Mouse (Mus musculus) liver, embryonic 15.5 days (tissue): ENCODE data around the gene Ap1b1. TPM values are rescaled to one million over a fixed set of nuclear protein-coding genes. Genes with fewer than 3 reads are reported as not detected.

ENCODE experiments used
- ATAC-seq: fragments of 200-750 bp; cut with Nextera tagmentation; 2 replicates; pipeline ENCODE4 v1.8.0; 2017; ENCODE audit warnings: moderate number of reproducible peaks, mild to moderate bottlenecking, moderate library complexity; ENCODE audit not compliant: insufficient read depth
- H3K27ac ChIP-seq: fragments of 300-500 bp; sonication (generic); replicated peaks from 2 replicates; pipeline ENCODE4 v1.5.1; 2015; ENCODE audit warnings: mild to moderate bottlenecking, inconsistent platforms
- H3K27me3 ChIP-seq: fragments of 300-500 bp; sonication (generic); 2 replicates; pipeline ENCODE4 v1.6.1; 2015; ENCODE audit warnings: mild to moderate bottlenecking, inconsistent platforms
- H3K36me3 ChIP-seq: fragments of 300-500 bp; sonication (generic); replicated peaks from 2 replicates; pipeline ENCODE4 v1.6.1; 2015; ENCODE audit warnings: moderate library complexity, mild to moderate bottlenecking, inconsistent platforms
- H3K4me1 ChIP-seq: fragments of 300-500 bp; sonication (generic); replicated peaks from 2 replicates; pipeline ENCODE4 v1.6.1; 2015; ENCODE audit warnings: inconsistent platforms
- H3K4me2 ChIP-seq: fragments of 300-500 bp; sonication (generic); 2 replicates; pipeline ENCODE4 v1.6.1; 2015; ENCODE audit warnings: moderate library complexity, mild to moderate bottlenecking, inconsistent platforms
- H3K4me3 ChIP-seq: fragments of 300-500 bp; sonication (generic); replicated peaks from 2 replicates; pipeline ENCODE4 v1.5.1; 2015; ENCODE audit warnings: mild to moderate bottlenecking, inconsistent platforms
- H3K9ac ChIP-seq: fragments of 300-500 bp; sonication (generic); 2 replicates; pipeline ENCODE4 v1.6.1; 2015; ENCODE audit warnings: moderate library complexity, mild to moderate bottlenecking, inconsistent platforms
- H3K9me3 ChIP-seq: fragments of 300-500 bp; sonication (generic); replicated peaks from 2 replicates; pipeline ENCODE4 v1.6.1; 2016; ENCODE audit warnings: inconsistent platforms
- WGBS: fragments of 180-500 bp; shearing (Covaris S2); methylation state at CpG from one replicate; pipeline ENCODE4 v1.1.7; 2015; ENCODE audit warnings: mixed read lengths; ENCODE audit not compliant: insufficient replicate concordance; 5-methylcytosine and 5-hydroxymethylcytosine counted together
- polyA plus RNA-seq: library from polyadenylated mRNA; unstranded; fragments of >200 nt; fragmentation: Nextera tagmentation; extraction: Ambion mirVana; gene quantifications from 2 replicates; pipeline ENCODE4 v1.2.1, GENCODE M21; 2015

Ap1b1 gene
- polyA plus RNA-seq, 1 experiment from 2014 or later, result 76.7 TPM

DNA sequence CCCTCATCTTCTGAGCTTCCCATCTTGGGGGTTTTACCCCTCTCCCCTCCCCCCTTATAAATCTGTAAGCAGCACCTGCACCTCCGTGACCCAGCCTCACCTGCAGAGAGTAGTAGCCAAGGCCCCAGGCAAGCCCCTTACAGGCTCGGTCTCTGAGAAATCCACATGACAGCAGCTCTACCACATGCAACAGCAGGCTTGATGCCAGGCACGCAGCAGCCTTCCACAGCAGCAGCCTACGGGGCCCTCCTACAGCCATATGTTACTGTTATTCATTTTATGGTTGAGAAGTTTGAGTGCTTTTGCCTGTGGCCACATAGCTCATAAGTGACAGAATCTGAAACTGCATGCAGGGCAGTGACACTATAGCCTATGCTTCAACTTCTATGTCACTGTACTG is 48.8 kb downstream of the Ap1b1 start:
- Histone ChIP-seq H3K9ac (no peak overlapping the region), H3K4me3 (no peak overlapping the region), H3K36me3 (peaks cover 100% of the 10 kb centered on the region), H3K4me1 (no peaks in the 10 kb centered on the region), H3K27me3 (no peaks in the 10 kb centered on the region), H3K9me3 (no peaks in the 10 kb centered on the region), H3K4me2 (no peak overlapping the region), H3K27ac (no peak overlapping the region)
- ATAC-seq, result no peak
- WGBS, result 84% methylated on average over 4 of the region's 4 CpGs

GRCm38 (mm10) chr11:5037146-5037854 is 50.7 kb downstream of the Ap1b1 start:
- no peak overlapping the region for H3K27ac ChIP-seq
- H3K9me3 ChIP-seq, result no peaks in the 10 kb centered on the region
- H3K4me3 ChIP-seq, result no peak overlapping the region
- H3K4me2 ChIP-seq, result no peak overlapping the region
- WGBS, result 83% methylated on average over 8 of the region's 8 CpGs
- H3K4me1 ChIP-seq, result no peaks in the 10 kb centered on the region
- ATAC-seq, result no peak
- no peaks in the 10 kb centered on the region for H3K27me3 ChIP-seq
- H3K36me3 ChIP-seq, result peaks cover 100% of the 10 kb centered on the region
- H3K9ac ChIP-seq, result no peak overlapping the region

- no peak overlapping the region for H3K27ac ChIP-seq
- H3K27me3 ChIP-seq, result no peaks in the 10 kb centered on the region
- no peaks in the 10 kb centered on the region for H3K4me1 ChIP-seq
- H3K9me3 ChIP-seq, result no peaks in the 10 kb centered on the region
- H3K36me3 ChIP-seq, result peaks cover 75% of the 10 kb centered on the region
- H3K4me3 ChIP-seq, result no peak overlapping the region
- WGBS, result 85% methylated on average over 5 of the region's 5 CpGs
- ATAC-seq, result no peak
- no peak overlapping the region for H3K9ac ChIP-seq
- H3K4me2 ChIP-seq, result no peak overlapping the region
Observed at GRCm38 (mm10) chr11:5040585-5040984, 54.0 kb downstream of the Ap1b1 start.

GRCm38 (mm10) chr11:5041144-5041780 is 54.6 kb downstream of the Ap1b1 start:
- peaks cover 68% of the 10 kb centered on the region for H3K36me3 ChIP-seq
- no peaks in the 10 kb centered on the region for H3K9me3 ChIP-seq
- no peak overlapping the region for H3K27ac ChIP-seq
- no peak overlapping the region for H3K4me3 ChIP-seq
- H3K4me2 ChIP-seq, result no peak overlapping the region
- no peak overlapping the region for H3K9ac ChIP-seq
- 81% methylated on average over 18 of the region's 18 CpGs for WGBS
- no peaks in the 10 kb centered on the region for H3K4me1 ChIP-seq
- no peak for ATAC-seq
- H3K27me3 ChIP-seq, result no peaks in the 10 kb centered on the region

DNA sequence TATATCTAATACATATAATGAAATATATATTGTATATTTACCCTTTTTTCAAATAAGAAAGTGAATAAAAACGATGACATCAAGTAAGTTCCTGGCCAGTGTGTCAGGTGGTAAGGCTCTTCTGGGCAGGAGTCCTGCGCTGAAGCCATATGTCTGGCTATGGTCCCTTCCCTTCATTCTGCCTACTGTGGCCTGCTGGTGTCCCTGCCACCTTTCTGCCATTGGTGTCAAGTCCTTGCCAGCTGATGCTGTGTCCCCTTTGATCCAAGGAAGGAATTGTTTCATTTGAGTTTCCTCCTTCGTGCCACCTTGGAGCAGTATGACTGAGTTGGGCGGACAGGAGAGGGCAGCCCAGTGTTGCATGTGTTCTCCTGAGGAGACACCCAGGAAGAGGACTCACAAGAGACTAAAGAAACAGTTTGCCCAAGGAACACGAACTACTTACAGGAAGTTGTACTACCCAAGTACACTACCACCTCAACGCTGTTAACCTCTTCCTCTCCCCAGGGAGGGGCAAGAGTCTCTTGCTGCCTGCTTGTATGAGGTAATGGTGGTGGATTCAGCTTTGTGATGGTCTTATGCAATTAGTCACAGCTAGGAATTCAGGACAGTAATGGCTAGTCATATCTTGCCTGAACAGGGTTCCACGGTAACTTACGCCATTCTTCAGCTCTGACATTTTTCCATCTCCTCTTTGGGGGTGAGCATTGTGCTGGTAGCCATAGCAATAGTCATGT is 56.2 kb downstream of the Ap1b1 start:
- ATAC-seq, result no peak

GRCm38 (mm10) chr11:5046321-5046926 is 59.8 kb downstream of the Ap1b1 start:
- peaks cover 17% of the 10 kb centered on the region for H3K36me3 ChIP-seq
- no peaks in the 10 kb centered on the region for H3K4me1 ChIP-seq
- no peak overlapping the region for H3K27ac ChIP-seq
- no peaks in the 10 kb centered on the region for H3K9me3 ChIP-seq
- H3K27me3 ChIP-seq, result peaks cover 15% of the 10 kb centered on the region
- no peak overlapping the region for H3K9ac ChIP-seq
- 44% methylated on average over 12 of the region's 12 CpGs for WGBS
- no peak overlapping the region for H3K4me3 ChIP-seq
- no peak for ATAC-seq
- H3K4me2 ChIP-seq, result no peak overlapping the region

More for the DNA sequence above, 56.2 kb downstream of the Ap1b1 start:
- no peak overlapping the region for H3K27ac ChIP-seq
- no peak overlapping the region for H3K4me2 ChIP-seq
- no peaks in the 10 kb centered on the region for H3K27me3 ChIP-seq
- H3K4me3 ChIP-seq, result no peak overlapping the region
- no peaks in the 10 kb centered on the region for H3K9me3 ChIP-seq
- H3K9ac ChIP-seq, result no peak overlapping the region
- peaks cover 53% of the 10 kb centered on the region for H3K36me3 ChIP-seq
- H3K4me1 ChIP-seq, result no peaks in the 10 kb centered on the region
- WGBS, result 69% methylated on average over 8 of the region's 8 CpGs

- H3K36me3 ChIP-seq, result no peaks in the 10 kb centered on the region
- no peak overlapping the region for H3K4me2 ChIP-seq
- H3K27me3 ChIP-seq, result peaks cover 35% of the 10 kb centered on the region
- no peaks in the 10 kb centered on the region for H3K9me3 ChIP-seq
- H3K4me1 ChIP-seq, result no peaks in the 10 kb centered on the region; the same call in 1 of the 2 replicates
- no peak for ATAC-seq
- H3K4me3 ChIP-seq, result no peak overlapping the region
- 84% methylated on average over 10 of the region's 10 CpGs for WGBS
- H3K9ac ChIP-seq, result no peak overlapping the region
- H3K27ac ChIP-seq, result no peak overlapping the region
Observed at GRCm38 (mm10) chr11:5051629-5052028, 65.0 kb downstream of the Ap1b1 start.

DNA sequence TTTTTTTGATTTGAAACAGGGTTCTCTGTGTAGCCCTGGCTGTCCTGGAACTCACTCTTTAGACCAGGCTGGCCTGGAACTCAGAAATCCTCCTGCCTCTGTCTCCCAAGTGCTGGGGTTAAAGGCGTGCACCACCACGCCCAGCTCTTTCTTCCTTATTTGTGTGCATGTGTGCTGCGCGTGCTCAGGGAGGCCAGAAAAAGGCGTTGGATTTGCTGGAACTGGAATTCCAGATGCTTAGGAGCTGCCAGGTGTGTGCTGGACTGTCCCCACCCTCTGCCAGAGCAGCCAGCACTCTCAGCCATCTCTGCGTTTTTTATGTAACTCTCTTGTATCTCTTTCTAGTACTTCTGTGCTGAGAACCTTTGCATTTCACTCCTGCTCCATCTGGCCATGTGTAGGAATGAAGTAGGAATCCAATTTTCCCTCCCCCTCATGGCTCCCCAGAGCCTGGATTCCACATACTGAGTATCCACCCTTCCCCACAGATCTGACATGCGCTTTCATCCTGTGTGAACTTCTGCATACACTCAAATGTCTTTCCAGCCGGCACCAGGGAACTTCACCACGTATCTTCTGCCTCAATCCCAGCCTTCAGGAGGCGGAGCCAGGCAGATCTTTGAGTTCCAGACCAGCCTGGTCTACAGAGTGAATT is 65.7 kb downstream of the Ap1b1 start:
- no peak overlapping the region for H3K27ac ChIP-seq
- no peaks in the 10 kb centered on the region for H3K36me3 ChIP-seq
- no peak overlapping the region for H3K4me3 ChIP-seq
- no peak overlapping the region for H3K9ac ChIP-seq
- no peaks in the 10 kb centered on the region for H3K9me3 ChIP-seq
- no peak overlapping the region for H3K4me2 ChIP-seq
- no peaks in the 10 kb centered on the region; the same call in 1 of the 2 replicates for H3K4me1 ChIP-seq
- WGBS, result 53% methylated on average over 10 of the region's 10 CpGs
- no peak for ATAC-seq
- H3K27me3 ChIP-seq, result peaks cover 42% of the 10 kb centered on the region

GRCm38 (mm10) chr11:5054151-5054550 is 67.5 kb downstream of the Ap1b1 start:
- no peak for ATAC-seq
- Histone ChIP-seq H3K4me2 (no peak overlapping the region), H3K4me1 (peaks cover 16% of the 10 kb centered on the region), H3K36me3 (no peaks in the 10 kb centered on the region), H3K27ac (no peak overlapping the region), H3K9ac (no peak overlapping the region), H3K9me3 (no peaks in the 10 kb centered on the region), H3K4me3 (no peak overlapping the region), H3K27me3 (peaks cover 60% of the 10 kb centered on the region)
- 71% methylated on average over 14 of the region's 14 CpGs for WGBS

DNA sequence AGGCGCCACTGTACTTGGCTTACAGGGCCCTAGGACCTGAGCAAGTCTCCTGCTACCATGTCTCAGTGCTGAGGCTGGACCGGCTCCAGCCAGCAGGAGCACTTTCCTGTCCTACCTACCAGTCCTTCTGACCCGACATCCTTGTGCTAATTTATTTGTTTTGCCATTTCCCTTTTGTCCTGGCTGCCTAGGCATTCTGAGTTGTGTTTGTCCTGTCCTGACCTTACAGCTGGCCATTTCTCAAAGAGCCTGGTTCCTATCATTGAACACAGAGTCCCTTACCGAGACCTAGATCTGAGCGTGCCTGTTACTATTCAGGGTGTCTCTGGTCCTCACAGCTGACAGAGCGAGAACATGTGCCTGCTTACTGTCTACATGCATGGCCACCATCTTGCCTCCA is 68.2 kb downstream of the Ap1b1 start:
- H3K9me3 ChIP-seq, result no peaks in the 10 kb centered on the region
- 68% methylated on average over 6 of the region's 6 CpGs for WGBS
- no peak overlapping the region for H3K4me3 ChIP-seq
- peaks cover 63% of the 10 kb centered on the region for H3K27me3 ChIP-seq
- no peaks in the 10 kb centered on the region for H3K36me3 ChIP-seq
- no peak overlapping the region for H3K9ac ChIP-seq
- peaks cover 22% of the 10 kb centered on the region for H3K4me1 ChIP-seq
- ATAC-seq, result no peak
- no peak overlapping the region for H3K27ac ChIP-seq
- H3K4me2 ChIP-seq, result no peak overlapping the region
